Mouse (Mus musculus) cortical plate, adult 2 months (tissue): ENCODE measurements around the gene Mcoln2. TPM values are rescaled to one million over a fixed set of nuclear protein-coding genes. Genes with fewer than 3 reads are reported as not detected.

Experiments used
- H3K27ac ChIP-seq: fragments of 200-500 bp; 2 replicates; pipeline ENCODE4 v1.5.1; 2012; ENCODE audit warnings: low read length, control low read depth, inconsistent platforms; ENCODE audit not compliant: insufficient read depth
- H3K4me1 ChIP-seq: fragments of 200-500 bp; 2 replicates; pipeline ENCODE4 v1.6.1; 2011; ENCODE audit warnings: low read length; ENCODE audit not compliant: control insufficient read depth, insufficient read depth
- H3K4me3 ChIP-seq: fragments of 200-500 bp; 2 replicates; pipeline ENCODE4 v1.5.1; 2011; ENCODE audit warnings: mild to moderate bottlenecking, low read length, control low read depth; ENCODE audit not compliant: insufficient read depth
- CTCF ChIP-seq: fragments of 200-500 bp; IDR thresholded peaks from 2 replicates; pipeline ENCODE4 v1.5.1; 2011; ENCODE audit warnings: mild to moderate bottlenecking, control low read depth, low read length; ENCODE audit not compliant: insufficient read depth; ENCODE audit errors: extremely low read depth
- POLR2A ChIP-seq: fragments of 200-500 bp; IDR thresholded peaks from 2 replicates; pipeline ENCODE4 v1.6.1; 2011; ENCODE audit warnings: mild to moderate bottlenecking, low read length, control low read depth; ENCODE audit not compliant: insufficient read depth; ENCODE audit errors: extremely low read depth
- polyA plus RNA-seq: library from polyadenylated mRNA; depleted of rRNA; stranded (reverse); fragments of >200 nt; gene quantifications from 2 replicates; pipeline ENCODE4 v1.2.3, GENCODE M21; 2012

The Mcoln2 gene
- polyA plus RNA-seq, 1 experiment, result not detected

DNA sequence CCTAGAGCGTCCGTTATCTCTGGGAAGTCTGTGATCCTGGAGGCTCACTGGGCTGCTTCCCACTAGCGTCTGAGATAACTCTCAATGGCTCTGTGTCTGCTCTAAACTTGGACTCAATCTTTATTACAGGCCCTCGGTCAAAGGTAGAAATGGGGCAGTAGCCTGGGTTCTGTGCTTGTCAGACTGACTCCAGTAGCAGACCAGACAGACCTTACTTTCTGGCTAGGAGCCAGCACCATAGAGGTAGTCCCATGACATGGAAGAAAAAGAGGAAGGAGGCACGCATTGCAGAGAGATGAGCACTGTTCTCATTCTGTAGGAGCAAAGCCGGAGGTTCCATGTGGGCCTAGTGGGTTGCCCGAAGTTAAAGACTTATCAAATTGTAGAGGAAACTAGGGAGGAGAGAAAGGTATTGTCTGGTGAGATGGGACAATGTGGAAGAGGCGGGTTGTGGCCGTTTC lies 31.6 kb upstream of the Mcoln2 start:
- Histone ChIP-seq H3K4me3 (no peak overlapping the region), H3K4me1 (no peaks in the 10 kb centered on the region), H3K27ac (no peak overlapping the region)
- no peak for TF ChIP-seq POLR2A
- no peak for TF ChIP-seq CTCF

- TF ChIP-seq POLR2A (no peak), CTCF (no peak)
- H3K4me1 ChIP-seq, result no peaks in the 10 kb centered on the region
- H3K4me3 ChIP-seq, result no peak overlapping the region
- H3K27ac ChIP-seq, result no peak overlapping the region
Observed at GRCm38 (mm10) chr3:146121310-146122124, 28.1 kb upstream of the Mcoln2 start.

DNA sequence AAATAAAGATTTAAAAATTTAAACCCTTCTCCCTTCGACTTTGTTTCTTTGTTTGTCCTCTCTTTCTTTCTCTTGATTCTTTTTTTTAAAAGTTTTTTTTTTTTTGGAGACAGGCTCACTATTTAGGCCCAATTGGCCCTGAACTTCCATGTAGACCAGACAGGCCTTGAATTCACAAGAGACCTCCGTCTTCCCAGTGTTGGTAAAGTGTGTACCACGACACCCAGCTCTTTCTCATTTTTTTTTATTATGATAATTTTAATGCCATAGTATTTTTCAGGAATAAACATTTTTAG lies 27.6 kb upstream of the Mcoln2 start:
- H3K4me3 ChIP-seq, result no peak overlapping the region
- TF ChIP-seq POLR2A, result no peak
- no peak for TF ChIP-seq CTCF
- no peaks in the 10 kb centered on the region for H3K4me1 ChIP-seq
- no peak overlapping the region for H3K27ac ChIP-seq

DNA sequence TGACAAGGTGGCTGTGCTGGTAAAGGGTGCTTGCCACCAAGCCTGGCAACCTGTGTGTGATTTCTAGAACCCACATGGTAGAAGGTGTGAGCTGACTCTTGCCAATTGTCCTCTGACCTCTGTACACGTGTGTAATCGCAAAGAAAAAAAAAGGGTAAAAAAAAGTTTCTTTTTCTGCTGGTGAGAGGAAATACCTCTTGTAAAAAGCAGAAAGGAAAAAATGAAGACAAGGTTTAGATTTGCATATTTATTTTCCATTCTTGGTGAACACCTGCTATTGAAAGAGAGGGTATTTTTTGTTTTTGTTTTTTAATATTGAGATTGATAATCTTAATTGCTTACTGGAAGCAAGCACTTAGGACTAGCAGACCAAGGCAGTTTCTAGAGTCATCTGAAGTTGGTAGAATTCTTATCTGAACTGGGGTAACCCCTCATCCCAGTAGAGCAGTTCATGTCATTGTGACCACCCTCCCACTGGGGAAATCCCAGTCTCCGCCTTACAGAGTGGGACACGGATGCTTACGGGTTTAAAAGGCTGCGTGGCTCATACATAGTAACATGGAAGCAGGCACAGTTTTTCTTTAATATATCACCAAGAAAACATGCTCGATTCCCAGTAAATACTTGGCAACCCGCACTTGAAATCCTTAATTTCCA lies 26.7 kb upstream of the Mcoln2 start:
- no peak overlapping the region for H3K4me3 ChIP-seq
- no peaks in the 10 kb centered on the region for H3K4me1 ChIP-seq
- no peak overlapping the region for H3K27ac ChIP-seq
- no peak for TF ChIP-seq CTCF
- no peak for TF ChIP-seq POLR2A

DNA sequence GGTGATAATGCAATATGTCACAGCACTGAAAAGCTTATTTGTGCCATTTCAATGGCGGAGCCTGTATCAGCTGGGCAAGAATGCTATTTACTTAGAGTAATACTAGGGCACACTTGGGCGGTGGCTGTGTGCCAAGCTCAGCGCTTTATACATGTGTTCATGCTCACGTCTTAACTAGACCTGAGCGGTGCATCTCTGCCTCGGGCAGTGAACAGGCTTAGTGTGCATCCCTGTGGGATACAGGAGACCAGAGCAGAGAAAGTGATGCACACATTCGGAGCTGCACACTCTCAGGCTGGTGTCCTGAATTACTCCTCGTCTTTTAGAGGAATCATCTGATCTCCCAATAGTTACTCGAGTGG lies 26.2 kb upstream of the Mcoln2 start:
- no peak for TF ChIP-seq POLR2A
- no peak for TF ChIP-seq CTCF
- no peak overlapping the region for H3K4me3 ChIP-seq
- no peaks in the 10 kb centered on the region for H3K4me1 ChIP-seq
- no peak overlapping the region for H3K27ac ChIP-seq

DNA sequence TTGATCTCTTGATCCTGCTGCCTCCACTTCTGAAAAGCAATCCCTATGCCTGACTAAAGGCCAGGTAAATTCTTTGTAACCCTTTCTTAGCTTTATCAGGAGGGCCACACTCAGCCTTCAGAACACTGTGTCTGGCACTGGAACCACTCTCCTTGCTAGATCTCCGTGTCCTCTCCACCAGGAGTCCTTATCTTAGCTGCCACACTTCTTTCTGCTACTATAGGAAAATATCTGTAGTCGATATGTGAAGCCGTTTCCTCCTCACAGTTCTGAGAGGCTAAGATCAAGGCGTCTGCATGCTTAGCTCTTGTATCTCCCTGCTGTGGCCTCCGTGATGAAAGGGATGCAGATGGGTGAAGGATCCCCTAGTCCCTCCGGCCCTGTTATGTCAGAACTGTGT lies 22.4 kb upstream of the Mcoln2 start:
- Histone ChIP-seq H3K4me3 (no peak overlapping the region), H3K4me1 (no peaks in the 10 kb centered on the region), H3K27ac (no peak overlapping the region)
- TF ChIP-seq CTCF (no peak), POLR2A (no peak)

DNA sequence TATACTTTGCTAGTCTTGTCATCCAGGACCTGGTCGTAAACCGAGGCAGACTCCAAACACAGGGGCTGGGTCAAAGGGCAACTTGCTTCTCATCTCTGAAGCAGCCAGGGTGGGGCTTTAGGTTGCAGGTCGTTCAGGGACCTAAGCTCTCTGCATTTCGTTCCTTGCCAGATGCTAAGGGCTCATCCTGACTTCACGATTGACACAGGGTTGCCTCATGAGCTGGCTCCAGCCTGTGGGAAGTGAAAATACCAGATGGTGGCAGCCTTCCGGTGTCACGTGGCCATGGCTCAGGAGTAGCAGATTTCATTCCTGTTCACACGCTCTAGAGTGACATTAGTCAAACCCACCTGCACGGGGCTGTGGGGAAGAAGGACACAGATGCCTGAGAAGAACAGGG lies 14.8 kb upstream of the Mcoln2 start:
- no peaks in the 10 kb centered on the region for H3K4me1 ChIP-seq
- no peak for TF ChIP-seq CTCF
- TF ChIP-seq POLR2A, result no peak
- no peak overlapping the region for H3K27ac ChIP-seq
- no peak overlapping the region for H3K4me3 ChIP-seq

GRCm38 (mm10) chr3:146135417-146135816 lies 14.2 kb upstream of the Mcoln2 start:
- TF ChIP-seq CTCF (no peak), POLR2A (no peak)
- H3K4me3 ChIP-seq, result no peak overlapping the region
- H3K27ac ChIP-seq, result no peak overlapping the region
- no peaks in the 10 kb centered on the region for H3K4me1 ChIP-seq

DNA sequence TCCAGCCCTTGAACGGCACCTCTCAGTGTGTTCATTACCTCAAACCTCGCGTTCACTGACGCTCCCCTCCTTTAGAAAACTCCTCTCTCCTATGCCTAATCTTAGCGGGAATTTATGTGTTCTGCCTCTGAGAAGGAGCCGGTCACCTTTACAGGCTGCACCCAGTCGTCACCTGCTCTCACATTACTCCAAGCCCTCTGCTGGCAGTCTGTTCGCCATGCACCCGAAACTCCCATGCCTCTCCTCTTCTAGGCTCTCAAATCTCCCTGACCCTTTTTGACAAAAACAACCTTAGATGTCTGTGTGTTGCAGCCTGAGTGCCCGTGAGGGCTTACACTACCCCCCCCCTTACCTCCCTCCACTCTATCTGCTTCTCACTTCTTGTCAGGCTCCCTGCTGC lies 13.2 kb upstream of the Mcoln2 start:
- Histone ChIP-seq H3K4me3 (no peak overlapping the region), H3K27ac (no peak overlapping the region), H3K4me1 (no peaks in the 10 kb centered on the region)
- TF ChIP-seq CTCF (no peak), POLR2A (no peak)

DNA sequence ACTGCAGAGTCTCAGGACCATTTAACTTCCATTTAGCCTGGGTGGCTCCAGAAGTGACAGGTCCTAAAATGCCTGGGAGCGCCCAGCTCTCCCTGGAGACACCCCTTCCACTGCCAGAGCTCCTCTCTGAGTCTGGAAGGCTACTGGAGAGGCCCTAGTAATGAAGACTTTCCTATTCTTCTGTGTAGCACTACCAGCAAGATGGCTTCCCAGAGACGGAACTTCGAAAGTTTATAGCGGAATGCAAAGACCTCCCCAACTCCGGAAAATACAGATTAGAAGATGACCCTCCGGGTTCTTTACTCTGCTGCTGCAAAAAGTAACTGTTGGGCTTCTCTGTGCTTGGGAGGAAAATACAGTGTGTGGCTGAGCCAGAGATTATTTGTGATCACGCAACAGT lies 9.4 kb upstream of the Mcoln2 start:
- H3K4me3 ChIP-seq, result no peak overlapping the region
- H3K27ac ChIP-seq, result no peak overlapping the region
- H3K4me1 ChIP-seq, result no peaks in the 10 kb centered on the region
- TF ChIP-seq POLR2A, result no peak
- TF ChIP-seq CTCF, result no peak

GRCm38 (mm10) chr3:146142523-146142922 lies 7.1 kb upstream of the Mcoln2 start:
- TF ChIP-seq POLR2A, result no peak
- TF ChIP-seq CTCF, result no peak
- Histone ChIP-seq H3K27ac (no peak overlapping the region), H3K4me1 (no peaks in the 10 kb centered on the region; the same call in 1 of the 2 replicates), H3K4me3 (no peak overlapping the region)
